Mouse (Mus musculus) cortical plate, adult 2 months (tissue): ENCODE measurements around the gene Nod2.

Experiments used
- CTCF ChIP-seq: fragments of 200-500 bp; IDR thresholded peaks from 2 replicates; pipeline ENCODE4 v1.5.1; 2011; ENCODE audit warnings: mild to moderate bottlenecking, control low read depth, low read length; ENCODE audit not compliant: insufficient read depth; ENCODE audit errors: extremely low read depth
- POLR2A ChIP-seq: fragments of 200-500 bp; IDR thresholded peaks from 2 replicates; pipeline ENCODE4 v1.6.1; 2011; ENCODE audit warnings: mild to moderate bottlenecking, low read length, control low read depth; ENCODE audit not compliant: insufficient read depth; ENCODE audit errors: extremely low read depth

DNA sequence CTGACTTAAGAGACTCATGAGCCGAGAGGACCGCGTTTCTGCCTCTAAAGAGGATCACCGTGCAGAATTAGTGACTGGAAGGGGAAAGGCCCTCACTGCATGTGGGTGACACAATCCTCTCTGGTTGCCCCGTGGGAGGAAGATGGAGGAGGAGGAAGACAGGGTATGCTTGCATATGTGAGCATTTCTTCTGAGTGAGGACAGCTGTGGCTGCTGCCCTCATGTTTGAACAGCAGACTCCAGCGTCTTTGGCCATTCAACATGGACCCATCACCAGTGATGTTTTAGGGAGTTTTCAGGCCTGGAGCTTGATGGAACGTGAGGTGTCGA is 39.8 kb downstream of the Nod2 start:
- TF ChIP-seq POLR2A (no peak), CTCF (no peak)
